Mouse (Mus musculus): ENCODE measurements at regions not wholly inside any gene's neighbourhood (a gene's known extent, or its start where the extent isn't known, plus 50 kb on each side); places are given as distances from the start of the nearest gene placed in this dataset.

GRCm38 (mm10) chrX:11722730-11723129 is 395.1 kb downstream of the H2al1j start:
- no peak for DNase-seq

- no peak for DNase-seq
These were observed 397.1 kb downstream of the H2al1j start for GRCm38 (mm10) chrX:11724718-11725117.

GRCm38 (mm10) chrX:11726524-11727231 is 399.1 kb downstream of the H2al1j start:
- DNase-seq: peak; percentile 37

- DNase-seq: no peak
These were observed 400.9 kb downstream of the H2al1j start for GRCm38 (mm10) chrX:11728481-11728880.

- no peak for DNase-seq
These were observed 402.4 kb downstream of the H2al1j start for GRCm38 (mm10) chrX:11729992-11730391.

- DNase-seq: no peak
These were observed 404.7 kb downstream of the H2al1j start for GRCm38 (mm10) chrX:11732371-11732770.

GRCm38 (mm10) chrX:11734505-11735435 is 407.1 kb downstream of the H2al1j start:
- DNase-seq: peak; percentile 45

- DNase-seq: peak; percentile 11
These were observed 408.0 kb downstream of the H2al1j start for GRCm38 (mm10) chrX:11735516-11736170.

GRCm38 (mm10) chrX:11736481-11736880 is 408.9 kb downstream of the H2al1j start:
- DNase-seq: no peak

GRCm38 (mm10) chrX:11739565-11739964 is 411.9 kb downstream of the H2al1j start:
- DNase-seq: peak; percentile 42

GRCm38 (mm10) chrX:11745911-11746310 is 414.2 kb downstream of the Bcor start:
- no peak for DNase-seq

GRCm38 (mm10) chrX:11747386-11748121 is 412.6 kb downstream of the Bcor start:
- no peak for DNase-seq

- no peak for DNase-seq
These were observed 411.9 kb downstream of the Bcor start for GRCm38 (mm10) chrX:11748278-11748677.

- no peak for DNase-seq
These were observed 407.6 kb downstream of the Bcor start for GRCm38 (mm10) chrX:11752513-11752912.

- peak; percentile 16 for DNase-seq
These were observed 407.1 kb downstream of the Bcor start for GRCm38 (mm10) chrX:11752973-11753590.

- no peak for DNase-seq
These were observed 405.1 kb downstream of the Bcor start for GRCm38 (mm10) chrX:11755046-11755445.

- no peak for DNase-seq
These were observed 396.6 kb downstream of the Bcor start for GRCm38 (mm10) chrX:11763351-11764082.

GRCm38 (mm10) chrX:11776236-11776899 is 383.8 kb downstream of the Bcor start:
- DNase-seq: no peak

GRCm38 (mm10) chrX:11795010-11795409 is 365.1 kb downstream of the Bcor start:
- DNase-seq: no peak

GRCm38 (mm10) chrX:11797870-11798269 is 362.3 kb downstream of the Bcor start:
- DNase-seq: peak; percentile 65

- DNase-seq: no peak
These were observed 361.8 kb downstream of the Bcor start for GRCm38 (mm10) chrX:11798326-11798725.

All from embryo, embryonic 11 days (tissue).